In genomic region chr5:35035795-35036194, GRCm38 (mm10) we compare ENCODE assay signal across 12 mouse cellular contexts. TPM values are rescaled to one million over a fixed set of nuclear protein-coding genes. Genes with fewer than 3 reads are reported as not detected.
DNase-seq lines count a peak whose midpoint lies in the region; TF ChIP-seq lines count a peak whose summit lies in the region.
"Had no signal": no experiment of that assay in that cellular context is flagged by ENCODE, and none has a peak within 500 bp of the region (broad histone marks: within the 10 kb centered on the region; RNA-seq: fewer than 3 reads in every experiment).

No protein-coding gene starts in this region.

- no peaks in the 10 kb centered on the region for H3K27me3 ChIP-seq in cerebellum, adult 2 months (ENCODE audit: control insufficient read depth, insufficient read depth, low read length)

- no peak for TF ChIP-seq POLR2A in cerebellum, adult 2 months (IDR thresholded peaks at IDR 0.05; ENCODE audit: borderline replicate concordance, insufficient read depth, low read length)

- no peak for TF ChIP-seq CTCF in cerebellum, adult 2 months (IDR thresholded peaks at IDR 0.05; ENCODE audit: borderline replicate concordance, insufficient read depth, low read depth, low read length)

- H3K4me3 ChIP-seq in cerebellum, adult 2 months (replicated peaks; ENCODE audit: insufficient read depth, low read depth, low read length), result no peak overlapping the region
- H3K4me3 ChIP-seq: left cerebral cortex, adult 2 months had no signal

- DNase-seq in kidney, postnatal 10 days, result peak; percentile 34
- DNase-seq in kidney, adult 8-10 months, result no peak
- peak; percentile 67 for DNase-seq in c-Kit-positive CD71-negative TER-119-negative erythroid progenitor cells, embryonic 14.5 days (ENCODE audit: low read depth)
- peak; percentile 52 to 55 for DNase-seq in heart, postnatal 10 days
- DNase-seq in lung, postnatal 36 days, result peak; percentile 65
- DNase-seq in cerebellum, adult 2 months, result no peak
- no peak for DNase-seq in ovary, postnatal 14 days (ENCODE audit: low spot score)
- no peak for DNase-seq in gastrocnemius, adult 18-20 months (ENCODE audit: low spot score)
- DNase-seq: cerebellum, postnatal 25 days had no signal

- H3K4me1 ChIP-seq in cerebellum, adult 2 months (ENCODE audit: control insufficient read depth, insufficient read depth, low read length), result no peaks in the 10 kb centered on the region

- WGBS in cerebellum, adult 2 months, result 86% methylated on average over 4 of the region's 4 CpGs

- intact Hi-C loops in heart, postnatal 10 days (cut with DNase I), result no loop called here

- H3K27ac ChIP-seq in cerebellum, adult 2 months (ENCODE audit: insufficient read depth, low read length), result no peak overlapping the region
- H3K27ac ChIP-seq: hindbrain, embryonic 14.5 days; left cerebral cortex, adult 2 months had no signal

RNA-seq across cellular contexts. Expression of gene Hgfac, which starts 5.5 kb away (rescaled TPM):
- 1 to 10 TPM; 1.1 TPM for total RNA-seq in heart, postnatal 10 days (2021)
- 0.13 and 0.30 TPM in 2 replicates for polyA plus RNA-seq in cerebellum, adult 2 months (2012; rRNA removed)
- under 1 TPM in 1 of 2 experiments, not detected in 1; 0.57 TPM for total RNA-seq in gastrocnemius, adult 18-20 months (2021)

RNA-seq across cellular contexts. Expression of gene Dok7, which starts 20.8 kb away (rescaled TPM):
- 10 to 100 TPM; 32.3 to 52.6 TPM for total RNA-seq in heart, postnatal 10 days (2021)
- polyA plus RNA-seq in cerebellum, adult 2 months (2012; rRNA removed), result 17.3 and 19.0 TPM in 2 replicates
- 10 to 100 TPM; 17.5 to 20.0 TPM for total RNA-seq in gastrocnemius, adult 18-20 months (2021)
- polyA plus RNA-seq: CD4-positive, CD25-positive, alpha-beta regulatory T cell, adult 4 months had no signal

Comparison
In these comparisons a context has a peak if more than half of its experiments do, and no peak if none do; other contexts are left out.
1. DNase-seq: peak in kidney, postnatal 10 days (single experiment), c-Kit-positive CD71-negative TER-119-negative erythroid progenitor cells, embryonic 14.5 days (single experiment), heart, postnatal 10 days (2 of 2) and lung, postnatal 36 days (single experiment); none in kidney, adult 8-10 months (0 of 2), cerebellum, adult 2 months (0 of 2), ovary, postnatal 14 days (single experiment) and gastrocnemius, adult 18-20 months (single experiment).